8 mouse cellular contexts compared by ENCODE assay signal in the genomic region with DNA sequence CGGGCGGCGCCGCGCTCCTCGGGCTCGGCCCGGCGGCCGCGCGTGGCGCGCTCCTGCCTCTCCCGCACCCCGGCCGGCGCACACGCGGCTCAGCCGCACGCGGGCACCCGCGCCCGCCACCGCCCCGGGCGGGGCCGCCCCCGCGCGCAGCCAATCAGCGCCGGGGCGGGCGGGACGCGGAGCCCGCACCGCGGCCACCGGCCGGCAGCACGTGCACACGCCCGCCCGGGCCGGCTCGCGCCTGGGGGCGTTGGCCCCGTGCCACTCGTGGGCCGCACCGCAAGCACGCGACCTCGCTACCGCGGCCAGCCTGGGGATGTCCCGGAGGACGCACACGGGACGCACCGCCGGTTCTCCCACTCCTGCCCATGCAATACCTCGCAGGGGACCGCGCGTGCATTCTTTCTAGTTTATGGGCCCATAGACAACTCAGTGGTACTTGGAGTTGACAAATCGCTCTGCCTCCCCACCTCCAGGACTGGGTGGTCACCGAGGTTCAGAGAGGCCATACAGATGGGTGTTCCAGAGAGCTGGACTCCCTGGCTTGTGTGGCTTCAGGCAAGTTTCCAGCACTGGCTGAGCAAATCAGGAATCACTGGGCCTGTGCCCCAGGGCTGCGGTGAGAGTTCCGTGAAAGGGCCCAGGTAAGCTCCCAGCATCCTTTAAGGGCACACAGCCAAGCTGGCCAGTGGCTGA. TPM values are rescaled to one million over a fixed set of nuclear protein-coding genes. Genes with fewer than 3 reads are reported as not detected.
DNase-seq lines count a peak whose midpoint lies in the region; ATAC-seq and TF ChIP-seq lines count a peak whose summit lies in the region.

TSS of gene Epha8 (minus strand) at position 66 of the 696 bp plus-strand sequence.

- no peak for TF ChIP-seq CTCF in gastrocnemius, adult 2 months (IDR thresholded peaks at IDR 0.05)
- no peak for TF ChIP-seq CTCF in hindbrain, postnatal 0 days (IDR thresholded peaks at IDR 0.05; ENCODE audit: low read depth)

- no peak for DNase-seq in gastrocnemius, adult 2 months
- DNase-seq in gastrocnemius, postnatal 10 days = no peak
- peak; percentile 36 for DNase-seq in right cerebral cortex, postnatal 25 days
- no peak for DNase-seq in right cerebral cortex, adult 2 months (ENCODE audit: low spot score in 2 of 2)
- DNase-seq in hindbrain, postnatal 0 days (ENCODE audit: low spot score) = peak; percentile 75
- DNase-seq in neural tube, embryonic 10.5 days (ENCODE audit: extremely low spot score, low spot score) = peak; percentile 39
- DNase-seq in adipocyte (ENCODE audit: low spot score) = no peak
- DNase-seq in thymus, postnatal 0 days (ENCODE audit: low spot score) = no peak

- peak within 1 kb of the TSS; percentile 88 for H3K4me2 ChIP-seq in hindbrain, postnatal 0 days (ENCODE audit: low read depth, low read length)

- no peak within 1 kb of the TSS for H3K27ac ChIP-seq in gastrocnemius, adult 2 months
- H3K27ac ChIP-seq in hindbrain, postnatal 0 days = 0 out of 2 replicates have a peak within 1 kb of the TSS, but pooled peaks have one; percentile 38

- peaks cover 17% of the 10 kb centered on the region for H3K27me3 ChIP-seq in hindbrain, postnatal 0 days (ENCODE audit: insufficient read depth, low read length)

- peaks cover 17% of the 10 kb centered on the region for H3K4me1 ChIP-seq in hindbrain, postnatal 0 days (ENCODE audit: insufficient read depth, low read length)

- intact Hi-C loops in gastrocnemius, adult 2 months (cut with DNase I) = no loop called here

- H3K36me3 ChIP-seq in hindbrain, postnatal 0 days (ENCODE audit: insufficient read depth, low read length) = no peaks in the 10 kb centered on the region

- H3K9me3 ChIP-seq in hindbrain, postnatal 0 days (ENCODE audit: low read length) = no peaks in the 10 kb centered on the region

- ATAC-seq in hindbrain, postnatal 0 days = peak; percentile 73

- H3K9ac ChIP-seq in hindbrain, postnatal 0 days (replicated peaks; ENCODE audit: low read length) = peak within 1 kb of the TSS; percentile 64

- H3K4me3 ChIP-seq in gastrocnemius, adult 2 months = peak within 1 kb of the TSS; percentile 60
- peak within 1 kb of the TSS; percentile 58 for H3K4me3 ChIP-seq in hindbrain, postnatal 0 days (ENCODE audit: low read length)

- WGBS in hindbrain, postnatal 0 days = 6% methylated on average over 51 of the region's 75 CpGs

RNA-seq across cellular contexts. Expression of gene Epha8, which starts in this region (rescaled TPM):
- total RNA-seq in gastrocnemius, adult 2 months (2021) = not detected
- total RNA-seq in gastrocnemius, postnatal 10 days (2021) = under 1 TPM in 1 of 2 experiments, not detected in 1; 0.05 TPM
- 52.9 and 59.3 TPM in 2 replicates for total RNA-seq in hindbrain, postnatal 0 days (2014; rRNA removed)
- 13.3 and 14.2 TPM in 2 replicates for polyA plus RNA-seq in hindbrain, postnatal 0 days (2015; fragmentation: Nextera tagmentation; extraction: Ambion mirVana)
- 0.08 TPM in 2 replicates for polyA plus RNA-seq in thymus, postnatal 0 days (2015; fragmentation: Nextera tagmentation; extraction: Ambion mirVana)

Comparison
In these comparisons a context has a peak if more than half of its experiments do, and no peak if none do; other contexts are left out.
1. RNA of gene Epha8 (total RNA-seq): 52.9 to 59.3 TPM in hindbrain, postnatal 0 days; 0.05 TPM in gastrocnemius, postnatal 10 days and not detected in gastrocnemius, adult 2 months; every median in the first group is over 10 times any median in the second.
2. RNA of gene Epha8 (polyA plus RNA-seq): 13.3 to 14.2 TPM in hindbrain, postnatal 0 days; 0.08 TPM in thymus, postnatal 0 days; every median in the first group is over 10 times any median in the second.
3. DNase-seq: peak in right cerebral cortex, postnatal 25 days (single experiment), hindbrain, postnatal 0 days (single experiment) and neural tube, embryonic 10.5 days (single experiment); none in gastrocnemius, adult 2 months (single experiment), gastrocnemius, postnatal 10 days (single experiment), right cerebral cortex, adult 2 months (0 of 2), adipocyte (single experiment) and thymus, postnatal 0 days (single experiment).